Mouse (Mus musculus) CH12.LX (cell line): ENCODE measurements around the gene T2.

Experiments
- CHD2 ChIP-seq: IDR thresholded peaks from 2 replicates; pipeline ENCODE4 v1.6.1; 2011; ENCODE audit warnings: low read length, improper control_type of control experiment
- CTCF ChIP-seq, 2 experiments: IDR thresholded peaks in 1 of 2; conservative IDR thresholded peaks in 1 of 2; 2 replicates each; pipeline ENCODE4 v1.5.1; 2011 to 2012; ENCODE audit warnings: low read depth in 2 of 2, low read length in 2 of 2, improper control_type of control experiment in 1 of 2, inconsistent platforms in 1 of 2, mild to moderate bottlenecking in 1 of 2, moderate library complexity in 1 of 2
- EP300 ChIP-seq: IDR thresholded peaks from 2 replicates; pipeline ENCODE4 v1.6.1; 2011; ENCODE audit warnings: low read length, improper control_type of control experiment
- KAT2A ChIP-seq: IDR thresholded peaks from 2 replicates; pipeline ENCODE4 v1.6.1; 2012; ENCODE audit warnings: low read length, improper control_type of control experiment, inconsistent platforms; ENCODE audit not compliant: insufficient replicate concordance
- MAX ChIP-seq: IDR thresholded peaks from 2 replicates; pipeline ENCODE4 v1.6.1; 2011; ENCODE audit warnings: low read length, improper control_type of control experiment
- MAZ ChIP-seq: IDR thresholded peaks from 2 replicates; pipeline ENCODE4 v1.6.1; 2012; ENCODE audit warnings: low read depth, mild to moderate bottlenecking, inconsistent platforms, low read length, improper control_type of control experiment, moderate library complexity
- MEF2A ChIP-seq: IDR thresholded peaks from 2 replicates; pipeline ENCODE4 v1.6.1; 2014; ENCODE audit warnings: low read depth, mild to moderate bottlenecking, inconsistent platforms, low read length, improper control_type of control experiment, borderline replicate concordance
- NRF1 ChIP-seq: IDR thresholded peaks from 2 replicates; pipeline ENCODE4 v1.6.1; 2014; ENCODE audit warnings: low read depth, mild to moderate bottlenecking, inconsistent platforms, low read length, improper control_type of control experiment, moderate library complexity
- POLR2AphosphoS2 ChIP-seq: IDR thresholded peaks from 2 replicates; pipeline ENCODE4 v1.6.1; 2011; ENCODE audit warnings: low read depth, low read length, improper control_type of control experiment
- USF2 ChIP-seq: conservative IDR thresholded peaks from 2 replicates; pipeline ENCODE4 v1.6.1; 2011; ENCODE audit warnings: low read depth, low read length, improper control_type of control experiment
- ZMIZ1 ChIP-seq: IDR thresholded peaks from 2 replicates; pipeline ENCODE4 v1.6.1; 2012; ENCODE audit warnings: low read depth, mild to moderate bottlenecking, inconsistent platforms, low read length, improper control_type of control experiment
- ZNF384 ChIP-seq: IDR thresholded peaks from 2 replicates; pipeline ENCODE4 v1.6.1; 2012; ENCODE audit warnings: low read depth, low read length, improper control_type of control experiment, inconsistent platforms

DNA sequence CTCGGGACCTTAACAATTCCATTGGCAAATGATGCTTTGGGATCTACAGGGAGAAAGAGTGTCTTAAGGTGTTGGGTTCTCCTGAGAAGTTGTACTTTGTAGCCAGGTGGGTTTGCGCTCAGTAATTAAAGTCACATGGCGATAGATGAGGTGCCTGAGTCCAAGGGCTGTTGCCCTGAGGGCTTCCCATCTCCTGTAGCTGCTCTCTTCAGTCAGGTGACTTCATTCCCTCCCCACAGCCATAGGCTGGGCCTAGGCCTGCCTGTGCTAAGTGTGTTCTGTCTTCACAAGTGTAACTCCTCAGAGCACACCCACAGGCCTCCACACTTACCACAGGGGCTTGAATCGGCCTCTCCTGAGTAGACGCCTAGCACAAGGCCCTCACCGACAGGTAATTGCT is 1.7 kb downstream of the T2 start:
- TF ChIP-seq CTCF (conservative IDR thresholded peaks at IDR 0.05 in 1 of 2, IDR thresholded peaks at IDR 0.05 in 1 of 2; ENCODE audit: low read depth in 2 of 2, low read length in 2 of 2), result no peak
- TF ChIP-seq MAZ, result no peak
- TF ChIP-seq NRF1, result no peak
- no peak for TF ChIP-seq EP300
- no peak for TF ChIP-seq MAX
- no peak for TF ChIP-seq ZMIZ1
- TF ChIP-seq CHD2, result no peak
- no peak for TF ChIP-seq KAT2A
- TF ChIP-seq POLR2AphosphoS2, result no peak
- no peak for TF ChIP-seq USF2
- TF ChIP-seq MEF2A, result no peak
- no peak for TF ChIP-seq ZNF384
